Mouse (Mus musculus): ENCODE results near the gene Dst.

Dst gene

GRCm38 (mm10) chr1:34127714-34128474 lies 219.9 kb downstream of the Dst start:
- DNase-seq (ENCODE audit: low read depth, low spot score), result no peak

GRCm38 (mm10) chr1:34128796-34129195 lies 220.8 kb downstream of the Dst start:
- DNase-seq (ENCODE audit: low read depth, low spot score), result no peak

GRCm38 (mm10) chr1:34129691-34130090 lies 221.7 kb downstream of the Dst start:
- no peak for DNase-seq (ENCODE audit: low read depth, low spot score)

GRCm38 (mm10) chr1:34130804-34131203 lies 222.8 kb downstream of the Dst start:
- no peak for DNase-seq (ENCODE audit: low read depth, low spot score)

- no peak for DNase-seq (ENCODE audit: low read depth, low spot score)
Observed at GRCm38 (mm10) chr1:34132875-34133274, 224.8 kb downstream of the Dst start.

- DNase-seq (ENCODE audit: low read depth, low spot score), result no peak
Observed at GRCm38 (mm10) chr1:34135535-34135934, 227.5 kb downstream of the Dst start.

GRCm38 (mm10) chr1:34139191-34139853 lies 231.3 kb downstream of the Dst start:
- DNase-seq (ENCODE audit: low read depth, low spot score), result no peak

GRCm38 (mm10) chr1:34139871-34140471 lies 231.9 kb downstream of the Dst start:
- DNase-seq (ENCODE audit: low read depth, low spot score), result no peak

GRCm38 (mm10) chr1:34140686-34141085 lies 232.7 kb downstream of the Dst start:
- DNase-seq (ENCODE audit: low read depth, low spot score), result no peak

GRCm38 (mm10) chr1:34142951-34143580 lies 235.0 kb downstream of the Dst start:
- DNase-seq (ENCODE audit: low read depth, low spot score), result no peak

- DNase-seq (ENCODE audit: low read depth, low spot score), result no peak
Observed at GRCm38 (mm10) chr1:34144826-34145225, 236.8 kb downstream of the Dst start.

GRCm38 (mm10) chr1:34148039-34148438 lies 240.0 kb downstream of the Dst start:
- DNase-seq (ENCODE audit: low read depth, low spot score), result no peak

- no peak for DNase-seq (ENCODE audit: low read depth, low spot score)
Observed at GRCm38 (mm10) chr1:34150416-34151093, 242.5 kb downstream of the Dst start.

- DNase-seq (ENCODE audit: low read depth, low spot score), result no peak
Observed at GRCm38 (mm10) chr1:34152683-34153082, 244.7 kb downstream of the Dst start.

GRCm38 (mm10) chr1:34156058-34156457 lies 248.0 kb downstream of the Dst start:
- no peak for DNase-seq (ENCODE audit: low read depth, low spot score)

- DNase-seq (ENCODE audit: low read depth, low spot score), result no peak
Observed at GRCm38 (mm10) chr1:34157702-34158101, 249.7 kb downstream of the Dst start.

GRCm38 (mm10) chr1:34158822-34159221 lies 250.8 kb downstream of the Dst start:
- no peak for DNase-seq (ENCODE audit: low read depth, low spot score)

GRCm38 (mm10) chr1:34159898-34160297 lies 251.9 kb downstream of the Dst start:
- DNase-seq (ENCODE audit: low read depth, low spot score), result no peak

GRCm38 (mm10) chr1:34164616-34165295 lies 256.7 kb downstream of the Dst start:
- peak; percentile 49 for DNase-seq (ENCODE audit: low read depth, low spot score)

GRCm38 (mm10) chr1:34165926-34166325 lies 257.9 kb downstream of the Dst start:
- DNase-seq (ENCODE audit: low read depth, low spot score), result no peak

Data from embryo, embryonic 11.5 days (tissue).